Mouse (Mus musculus) duodenum, adult 2 months (tissue): Measurements from ENCODE around the gene Gm11009. TPM values are rescaled to one million over a fixed set of nuclear protein-coding genes. Genes with fewer than 3 reads are reported as not detected.

Experiments used
- polyA plus RNA-seq: library from polyadenylated mRNA; depleted of rRNA; stranded (reverse); fragments of >200 nt; gene quantifications from 2 replicates; pipeline ENCODE4 v1.2.3, GENCODE M21; 2012; ENCODE audit warnings: low replicate concordance; rRNA removed

Gm11009 gene
- polyA plus RNA-seq: not detected in 2 replicates

DNA sequence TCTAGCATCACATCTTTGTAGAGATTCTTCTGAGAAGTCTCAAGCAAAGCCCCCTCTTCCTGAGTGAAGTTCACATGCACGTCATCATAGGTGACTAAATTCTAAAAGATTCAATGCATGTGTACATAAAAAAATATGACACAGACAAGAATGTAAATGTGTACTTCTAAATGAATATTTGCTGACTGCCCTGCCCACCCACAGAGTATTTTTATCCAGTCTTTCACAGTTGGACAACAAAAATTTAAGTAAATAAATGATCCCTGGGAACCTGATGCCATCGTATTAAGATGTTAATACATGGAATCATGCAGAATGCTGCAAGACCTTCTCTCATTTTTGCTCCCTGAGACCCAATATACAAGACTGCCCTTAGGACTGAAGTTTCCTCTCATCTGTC lies at the start of gene Gm11009:
Gene Gm11009 (minus strand): TSS at position 101 of the 400 bp plus-strand sequence.

Other genes starting within 250 kb of the Gm11009 start
- gene Gm2004, start 169.7 kb downstream of the Gm11009 start, polyA plus RNA-seq: not detected in 2 replicates
- gene 2210418O10Rik, start 92.9 kb downstream of the Gm11009 start, polyA plus RNA-seq: 0.07 TPM in 1 of 2 replicates, not detected in the other
- gene Gm14435, start 104.1 kb upstream of the Gm11009 start, polyA plus RNA-seq: not detected in 2 replicates
- 0.45 TPM in 1 of 2 replicates, not detected in the other for gene Gm14434, start 167.3 kb upstream of the Gm11009 start, polyA plus RNA-seq
- gene Zfp967, start 201.6 kb upstream of the Gm11009 start, polyA plus RNA-seq: not detected in 2 replicates